Comparison of ENCODE assay signal across 17 mouse cellular contexts in genomic region chr12:85710695-85711094, GRCm38 (mm10). TPM values are rescaled to one million over a fixed set of nuclear protein-coding genes. Genes with fewer than 3 reads are reported as not detected.
DNase-seq lines count a peak whose midpoint lies in the region; ATAC-seq lines count a peak whose summit lies in the region.
"Had no signal": no experiment of that assay in that cellular context is flagged by ENCODE, and none has a peak within 500 bp of the region (broad histone marks: within the 10 kb centered on the region; RNA-seq: fewer than 3 reads in every experiment).

No protein-coding gene starts in this region.

- peak; percentile 68 for ATAC-seq in common myeloid progenitor, adult 5-6 weeks (replicated peaks; ENCODE audit: low read depth, poor library complexity, severe bottlenecking)
- ATAC-seq: CD4-positive, CD25-positive, alpha-beta regulatory T cell, adult 4 months; intestine, embryonic 15.5 days; midbrain, embryonic 13.5 days had no signal

- peak; percentile 19 for DNase-seq in spleen, adult 12 weeks (ENCODE audit: low spot score)
- DNase-seq in spleen, postnatal 14 days (ENCODE audit: low spot score in 2 of 2): no peak
- DNase-seq in monocyte, adult 2 months (ENCODE audit: low read depth in 1 of 2, low spot score in 2 of 2): peak; percentile 81 to 84
- no peak for DNase-seq in urinary bladder, postnatal 14 days (ENCODE audit: low spot score)
- no peak for DNase-seq in ovary, postnatal 14 days (ENCODE audit: low spot score)
- no peak for DNase-seq in adrenal gland, postnatal 4 days (ENCODE audit: low spot score in 2 of 2)
- DNase-seq: adrenal gland, adult 8-10 months; cerebellum, adult 2 months; gastrocnemius, postnatal 10 days; heart, postnatal 14 days; layer of hippocampus, postnatal 36 days; liver; right cerebral cortex, adult 18-20 months had no signal

RNA-seq across cellular contexts. Expression of gene Batf, which starts 24.2 kb away (rescaled TPM):
- total RNA-seq in common myeloid progenitor, adult 5-6 weeks (2017): 31.9 and 38.9 TPM in 2 replicates
- total RNA-seq in adrenal gland, postnatal 4 days (2021): 1 to 10 TPM in 1 of 2 experiments, under 1 TPM in 1; 0.87 to 1.2 TPM

RNA-seq across cellular contexts. Expression of gene Flvcr2, which starts 35.6 kb away (rescaled TPM):
- 0.41 TPM in 1 of 2 replicates, not detected in the other for total RNA-seq in common myeloid progenitor, adult 5-6 weeks (2017)
- total RNA-seq in adrenal gland, postnatal 4 days (2021): 1 to 10 TPM; 6.3 to 7.3 TPM

Comparison
In these comparisons a context has a peak if more than half of its experiments do, and no peak if none do; other contexts are left out.
1. DNase-seq: peak in spleen, adult 12 weeks (single experiment) and monocyte, adult 2 months (2 of 2); none in spleen, postnatal 14 days (0 of 2), urinary bladder, postnatal 14 days (single experiment), ovary, postnatal 14 days (single experiment) and adrenal gland, postnatal 4 days (0 of 2).
2. RNA of gene Batf, which starts 24.2 kb away (total RNA-seq): 31.9 to 38.9 TPM in common myeloid progenitor, adult 5-6 weeks; 0.87 to 1.2 TPM in adrenal gland, postnatal 4 days; every median in the first group is over 10 times any median in the second.